Mouse (Mus musculus) stomach, postnatal 0 days (tissue): ENCODE measurements around the gene Ptpn13.

Experiments used
- CTCF ChIP-seq: IDR thresholded peaks from 2 replicates; pipeline ENCODE4 v1.5.1; 2016; ENCODE audit warnings: antibody characterized with exemption, low read depth, mild to moderate bottlenecking, moderate library complexity
- EP300 ChIP-seq: optimal IDR thresholded peaks from 2 replicates; pipeline ENCODE3; 2016; ENCODE audit warnings: antibody characterized with exemption

DNA sequence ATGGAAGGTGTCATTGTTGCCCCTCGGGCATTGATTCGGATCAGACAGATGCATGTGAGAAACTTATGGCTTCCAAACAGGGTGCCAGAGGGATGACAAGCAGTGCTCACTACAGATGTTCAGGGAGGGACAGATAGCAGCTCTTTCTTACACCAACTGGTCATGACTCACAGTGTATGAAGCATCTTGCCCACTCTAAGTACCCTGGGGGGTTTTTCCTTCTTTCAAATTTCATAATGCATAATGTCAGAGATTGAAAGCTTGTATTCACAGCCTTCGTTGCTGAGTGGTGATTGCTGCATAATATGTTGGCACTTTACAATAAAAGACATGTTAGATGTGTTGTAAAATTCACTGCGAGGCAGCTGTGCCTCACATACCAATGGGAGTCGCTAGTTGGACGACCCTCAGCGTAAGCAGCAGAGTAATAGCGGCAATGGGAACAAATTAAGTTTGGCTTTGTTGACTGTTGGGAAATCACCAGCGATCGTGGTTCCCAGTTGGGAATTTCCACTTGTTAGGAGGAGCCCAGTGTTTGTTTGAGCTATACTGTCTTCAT lies 38.7 kb downstream of the Ptpn13 start:
- TF ChIP-seq CTCF (no peak), EP300 (no peak)
